Mouse (Mus musculus): Measurements from ENCODE around the gene Crp. TPM values are rescaled to one million over a fixed set of nuclear protein-coding genes. Genes with fewer than 3 reads are reported as not detected.

Gene Crp
- polyA plus RNA-seq, 1 experiment from 2014 or later = 0.10 TPM

Other genes starting within 250 kb of the Crp start
- gene Slamf9, start 222.7 kb upstream of the Crp start, polyA plus RNA-seq (2016; fragmentation: Nextera tagmentation; extraction: Ambion mirVana) = 0.95 and 1.3 TPM in 2 replicates
- gene Igsf9, start 216.3 kb upstream of the Crp start, polyA plus RNA-seq (2016; fragmentation: Nextera tagmentation; extraction: Ambion mirVana) = 11.4 and 11.8 TPM in 2 replicates
- 351 and 387 TPM in 2 replicates for gene Tagln2, start 198.0 kb upstream of the Crp start, polyA plus RNA-seq (2016; fragmentation: Nextera tagmentation; extraction: Ambion mirVana)
- 1.7 and 3.0 TPM in 2 replicates for gene Cfap45, start 177.3 kb upstream of the Crp start, polyA plus RNA-seq (2016; fragmentation: Nextera tagmentation; extraction: Ambion mirVana)
- 0.24 and 0.33 TPM in 2 replicates for gene Vsig8, start 142.1 kb upstream of the Crp start, polyA plus RNA-seq (2016; fragmentation: Nextera tagmentation; extraction: Ambion mirVana)
- not detected in 2 replicates for gene Slamf8, start 107.5 kb upstream of the Crp start, polyA plus RNA-seq (2016; fragmentation: Nextera tagmentation; extraction: Ambion mirVana)
- not detected in 2 replicates for gene Fcrl6, start 95.5 kb upstream of the Crp start, polyA plus RNA-seq (2016; fragmentation: Nextera tagmentation; extraction: Ambion mirVana)
- 11.3 and 11.6 TPM in 2 replicates for gene Dusp23, start 65.1 kb upstream of the Crp start, polyA plus RNA-seq (2016; fragmentation: Nextera tagmentation; extraction: Ambion mirVana)
- gene Apcs, start 197.0 kb downstream of the Crp start, polyA plus RNA-seq (2016; fragmentation: Nextera tagmentation; extraction: Ambion mirVana) = not detected in 2 replicates

Data from heart, embryonic 12.5 days (tissue).